Comparison of ENCODE assay signal across 8 mouse cellular contexts in the genomic region with DNA sequence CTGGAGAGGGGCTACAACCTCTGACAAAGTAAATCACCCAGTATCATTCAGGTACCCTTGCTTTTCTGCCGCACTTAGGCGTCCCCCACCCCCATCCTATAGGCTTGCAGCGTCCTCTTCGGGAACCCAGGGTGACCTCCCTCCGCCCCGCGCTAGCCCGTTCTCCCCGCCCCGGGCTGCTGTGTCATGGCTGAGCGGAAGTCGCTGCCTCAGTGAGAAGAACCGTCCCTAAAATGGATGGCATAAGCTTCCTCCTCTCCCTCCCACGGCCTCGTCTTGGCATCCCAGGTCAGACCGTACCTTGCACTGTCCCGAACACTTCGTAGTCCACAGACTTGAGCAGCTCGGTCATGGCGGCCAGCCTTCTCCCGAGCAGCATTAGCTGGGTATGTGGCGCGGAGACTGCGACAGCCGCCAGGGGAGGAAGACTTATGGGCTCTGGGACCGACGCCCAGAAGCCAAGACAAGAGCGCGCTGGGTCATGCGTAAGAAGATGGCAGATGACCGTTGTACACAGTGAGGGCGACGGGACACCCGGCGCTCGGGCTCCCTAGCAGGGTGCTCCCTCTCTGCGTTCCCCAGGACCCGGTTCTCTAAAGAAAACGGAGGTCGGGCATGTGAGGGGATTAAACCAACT. TPM values are rescaled to one million over a fixed set of nuclear protein-coding genes. Genes with fewer than 3 reads are reported as not detected.
DNase-seq lines count a peak whose midpoint lies in the region; ATAC-seq and TF ChIP-seq lines count a peak whose summit lies in the region.

A gene (minus strand): TSS at position 587 of the 637 bp plus-strand sequence.

- DNase-seq in CD4-positive helper T cell, adult 2 months (ENCODE audit: low read depth, low spot score) = peak; percentile 85
- DNase-seq in brain, embryonic 18.5 days (ENCODE audit: low read depth, low spot score) = peak; percentile 52
- peak; percentile 84 for DNase-seq in midbrain, postnatal 0 days (ENCODE audit: low spot score)
- DNase-seq in spleen, postnatal 10 days (ENCODE audit: low spot score in 2 of 2) = peak; percentile 88 to 89

- H3K36me3 ChIP-seq in erythroblast, embryonic 14.5 days (ENCODE audit: control insufficient read depth) = no peaks in the 10 kb centered on the region; the same call in none of the 2 replicates
- H3K36me3 ChIP-seq in heart, embryonic 11.5 days (ENCODE audit: control insufficient read depth, insufficient read depth, low read length) = no peaks in the 10 kb centered on the region
- no peaks in the 10 kb centered on the region for H3K36me3 ChIP-seq in kidney, embryonic 15.5 days
- H3K36me3 ChIP-seq in limb, embryonic 15.5 days = no peaks in the 10 kb centered on the region
- no peaks in the 10 kb centered on the region for H3K36me3 ChIP-seq in midbrain, postnatal 0 days (ENCODE audit: insufficient read depth, low read length)

- peak; percentile 63 for TF ChIP-seq CTCF in midbrain, postnatal 0 days (IDR thresholded peaks at IDR 0.05)

- ATAC-seq in heart, embryonic 11.5 days (replicated peaks; ENCODE audit: insufficient number of reproducible peaks, low FRiP score, low TSS enrichment) = peak; percentile 98
- ATAC-seq in kidney, embryonic 15.5 days (replicated peaks; ENCODE audit: low FRiP score) = peak; percentile 97
- peak; percentile 90 for ATAC-seq in limb, embryonic 15.5 days (ENCODE audit: insufficient number of reproducible peaks, low FRiP score, low TSS enrichment, low read depth)
- ATAC-seq in midbrain, postnatal 0 days (ENCODE audit: low FRiP score) = peak; percentile 93

- peak within 1 kb of the TSS; percentile 68 for H3K4me2 ChIP-seq in heart, embryonic 11.5 days
- H3K4me2 ChIP-seq in kidney, embryonic 15.5 days = peak within 1 kb of the TSS; percentile 78
- peak within 1 kb of the TSS; percentile 64 for H3K4me2 ChIP-seq in limb, embryonic 15.5 days
- H3K4me2 ChIP-seq in midbrain, postnatal 0 days (ENCODE audit: low read depth, low read length, poor library complexity, severe bottlenecking) = peak within 1 kb of the TSS; percentile 74

- peak within 1 kb of the TSS; percentile 75 for H3K27ac ChIP-seq in heart, embryonic 11.5 days (ENCODE audit: low read depth, low read length)
- peak within 1 kb of the TSS; percentile 88 for H3K27ac ChIP-seq in kidney, embryonic 15.5 days
- H3K27ac ChIP-seq in limb, embryonic 15.5 days = peak within 1 kb of the TSS; percentile 85
- peak within 1 kb of the TSS; percentile 85 for H3K27ac ChIP-seq in midbrain, postnatal 0 days (ENCODE audit: low read depth, low read length)

- WGBS in heart, embryonic 11.5 days (ENCODE audit: insufficient replicate concordance) = under 1% methylated on average over 40 of the region's 40 CpGs
- under 1% methylated on average over 40 of the region's 40 CpGs for WGBS in kidney, embryonic 15.5 days
- under 1% methylated on average over 40 of the region's 40 CpGs for WGBS in limb, embryonic 15.5 days
- under 1% methylated on average over 40 of the region's 40 CpGs for WGBS in midbrain, postnatal 0 days

- H3K27me3 ChIP-seq in erythroblast, embryonic 14.5 days (ENCODE audit: control insufficient read depth) = no peaks in the 10 kb centered on the region
- no peaks in the 10 kb centered on the region for H3K27me3 ChIP-seq in heart, embryonic 11.5 days (ENCODE audit: control insufficient read depth, insufficient read depth, low read length)
- no peaks in the 10 kb centered on the region for H3K27me3 ChIP-seq in kidney, embryonic 15.5 days
- no peaks in the 10 kb centered on the region for H3K27me3 ChIP-seq in limb, embryonic 15.5 days
- H3K27me3 ChIP-seq in midbrain, postnatal 0 days (ENCODE audit: insufficient read depth, low read length) = no peaks in the 10 kb centered on the region

- H3K9me3 ChIP-seq in erythroblast, embryonic 14.5 days (ENCODE audit: control insufficient read depth, low read length) = no peaks in the 10 kb centered on the region
- H3K9me3 ChIP-seq in heart, embryonic 11.5 days (replicated peaks; ENCODE audit: control insufficient read depth, low read length) = no peaks in the 10 kb centered on the region
- no peaks in the 10 kb centered on the region for H3K9me3 ChIP-seq in kidney, embryonic 15.5 days (replicated peaks)
- H3K9me3 ChIP-seq in limb, embryonic 15.5 days = no peaks in the 10 kb centered on the region
- H3K9me3 ChIP-seq in midbrain, postnatal 0 days (ENCODE audit: low read length) = no peaks in the 10 kb centered on the region

- peaks cover 37% of the 10 kb centered on the region for H3K4me1 ChIP-seq in erythroblast, embryonic 14.5 days (ENCODE audit: control insufficient read depth)
- H3K4me1 ChIP-seq in heart, embryonic 11.5 days (ENCODE audit: control insufficient read depth, insufficient read depth, low read length) = no peaks in the 10 kb centered on the region
- 0 out of 2 replicates have a peak, but pooled peaks cover 4% of the 10 kb centered on the region for H3K4me1 ChIP-seq in kidney, embryonic 15.5 days
- H3K4me1 ChIP-seq in limb, embryonic 15.5 days = no peaks in the 10 kb centered on the region
- H3K4me1 ChIP-seq in midbrain, postnatal 0 days (ENCODE audit: insufficient read depth, low read length) = no peaks in the 10 kb centered on the region; the same call in 1 of the 2 replicates

- H3K9ac ChIP-seq in heart, embryonic 11.5 days (ENCODE audit: low read depth, low read length) = peak within 1 kb of the TSS; percentile 82
- H3K9ac ChIP-seq in kidney, embryonic 15.5 days = peak within 1 kb of the TSS; percentile 73
- H3K9ac ChIP-seq in limb, embryonic 15.5 days = peak within 1 kb of the TSS; percentile 60
- peak within 1 kb of the TSS; percentile 81 for H3K9ac ChIP-seq in midbrain, postnatal 0 days (replicated peaks; ENCODE audit: low read length, poor library complexity, severe bottlenecking)

- H3K4me3 ChIP-seq in erythroblast, embryonic 14.5 days (replicated peaks) = peak within 1 kb of the TSS; percentile 97
- peak within 1 kb of the TSS; percentile 66 for H3K4me3 ChIP-seq in heart, embryonic 11.5 days (ENCODE audit: low read depth, low read length)
- H3K4me3 ChIP-seq in kidney, embryonic 15.5 days (replicated peaks) = peak within 1 kb of the TSS; percentile 73
- H3K4me3 ChIP-seq in limb, embryonic 15.5 days = peak within 1 kb of the TSS; percentile 62
- peak within 1 kb of the TSS; percentile 70 for H3K4me3 ChIP-seq in midbrain, postnatal 0 days (ENCODE audit: low read depth, low read length)

RNA-seq across cellular contexts. Expression of the gene that starts here (rescaled TPM):
- 0.39 and 0.53 TPM in 2 replicates for polyA plus RNA-seq in erythroblast, embryonic 14.5 days (2012)
- polyA plus RNA-seq in heart, embryonic 11.5 days (2014; fragmentation: Nextera tagmentation; extraction: Ambion mirVana) = 25.0 and 26.2 TPM in 2 replicates
- polyA plus RNA-seq in kidney, embryonic 15.5 days (2015; fragmentation: Nextera tagmentation; extraction: Ambion mirVana) = 22.4 and 23.1 TPM in 2 replicates
- 9.6 and 9.8 TPM in 2 replicates for polyA plus RNA-seq in limb, embryonic 15.5 days (2015; fragmentation: Nextera tagmentation; extraction: Ambion mirVana)
- 19.5 and 23.0 TPM in 2 replicates for total RNA-seq in midbrain, postnatal 0 days (2014; rRNA removed)
- 38.0 and 41.6 TPM in 2 replicates for polyA plus RNA-seq in midbrain, postnatal 0 days (2015; fragmentation: Nextera tagmentation; extraction: Ambion mirVana)

Comparison
In these comparisons a context has a peak if more than half of its experiments do, and no peak if none do; other contexts are left out.
1. Peak in every context shown above with its lines: DNase-seq, ATAC-seq, H3K4me3 ChIP-seq and H3K27ac ChIP-seq.